Mouse (Mus musculus) spleen, adult 2 months (tissue): ENCODE data around the gene Golt1b. TPM values are rescaled to one million over a fixed set of nuclear protein-coding genes. Genes with fewer than 3 reads are reported as not detected.
A peak's percentile ranks its signal among the peaks of the same experiment; 100 is the strongest.

Source experiments
- DNase-seq, 2 experiments: peaks; one replicate each; pipeline versions ENCODE4 v3.0.0 to v3.0.0-alpha.2; 2012 to 2021; ENCODE audit warnings: low spot score in 2 of 2, low read depth in 1 of 2
- H3K27ac ChIP-seq: fragments of 200-500 bp; 2 replicates; pipeline ENCODE4 v1.5.1; 2012; ENCODE audit warnings: low read length, inconsistent platforms; ENCODE audit not compliant: insufficient read depth
- H3K27me3 ChIP-seq: fragments of 200-500 bp; 2 replicates; pipeline ENCODE4 v1.6.1; 2012; ENCODE audit warnings: mild to moderate bottlenecking, moderate library complexity, low read length, inconsistent platforms; ENCODE audit not compliant: control insufficient read depth, insufficient read depth
- H3K36me3 ChIP-seq: fragments of 200-500 bp; 2 replicates; pipeline ENCODE4 v1.6.1; 2012; ENCODE audit warnings: mild to moderate bottlenecking, low read length, inconsistent platforms; ENCODE audit not compliant: control insufficient read depth, insufficient read depth
- H3K4me1 ChIP-seq: fragments of 200-500 bp; 2 replicates; pipeline ENCODE4 v1.6.1; 2011; ENCODE audit warnings: inconsistent platforms; ENCODE audit not compliant: control insufficient read depth, insufficient read depth, insufficient read length
- H3K4me3 ChIP-seq: fragments of 200-500 bp; 2 replicates; pipeline ENCODE4 v1.5.1; 2011; ENCODE audit warnings: mild to moderate bottlenecking, inconsistent platforms; ENCODE audit not compliant: insufficient read depth, insufficient read length; ENCODE audit errors: extremely low read depth
- CTCF ChIP-seq: fragments of 200-500 bp; IDR thresholded peaks from 2 replicates; pipeline ENCODE4 v1.5.1; 2011; ENCODE audit warnings: mild to moderate bottlenecking, inconsistent platforms; ENCODE audit not compliant: insufficient read depth, insufficient read length, insufficient replicate concordance; ENCODE audit errors: extremely low read depth
- POLR2A ChIP-seq: fragments of 200-500 bp; IDR thresholded peaks from 2 replicates; pipeline ENCODE4 v1.6.1; 2011; ENCODE audit warnings: low read depth, low read length, inconsistent platforms
- WGBS: fragments of 180-500 bp; shearing (Covaris S2); methylation state at CpG from one replicate; pipeline ENCODE4 v1.1.7; 2018; 5-methylcytosine and 5-hydroxymethylcytosine counted together
- polyA plus RNA-seq: library from polyadenylated mRNA; depleted of rRNA; stranded (reverse); fragments of >200 nt; gene quantifications from 2 replicates; pipeline ENCODE4 v1.2.3, GENCODE M21; 2012; rRNA removed

The Golt1b gene
- 2.9 and 3.1 TPM in 2 replicates for polyA plus RNA-seq

DNA sequence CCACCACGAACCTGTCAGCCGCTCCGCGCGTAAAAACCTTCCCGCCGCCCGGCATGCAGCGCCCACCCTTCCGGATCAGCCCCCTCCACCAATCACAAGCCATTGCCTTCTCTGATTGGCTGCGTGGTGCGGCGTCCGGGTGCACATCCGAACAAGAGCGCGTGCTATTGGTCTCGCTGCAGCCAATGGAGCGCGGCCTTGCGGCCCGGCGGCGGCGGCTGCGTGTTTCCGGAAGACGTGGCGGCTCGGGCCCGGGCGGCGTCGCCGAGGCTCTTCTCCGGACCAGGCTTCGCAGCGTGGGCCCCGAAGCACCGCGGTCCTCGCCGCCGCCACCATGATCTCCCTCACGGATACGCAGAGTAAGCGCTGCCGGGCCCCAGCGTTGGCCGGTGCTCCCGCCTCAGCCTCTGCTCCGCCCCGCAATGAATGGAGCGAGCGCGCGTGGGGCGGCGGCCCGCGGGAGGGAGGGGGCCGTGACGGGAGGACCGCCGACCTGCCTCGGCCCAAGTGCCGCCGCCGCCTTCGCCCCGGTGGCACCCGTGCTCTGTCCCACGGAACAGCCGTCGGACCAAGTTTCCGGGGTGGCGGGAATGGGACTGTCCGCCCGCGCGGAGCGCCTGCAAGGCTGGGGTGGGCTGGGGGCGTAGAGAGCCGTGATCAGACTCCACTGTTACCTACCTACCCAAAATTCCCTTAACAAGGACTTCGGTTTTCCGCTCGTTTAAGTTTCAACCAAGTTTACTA lies at the start of gene Golt1b, which contains the start of gene Recql:
TSS of gene Golt1b (plus strand) at position 211 of the 744 bp plus-strand sequence.
TSS of gene Recql (minus strand) at position 77 of the 744 bp plus-strand sequence.
- Histone ChIP-seq H3K36me3 (no peaks in the 10 kb centered on the region), H3K4me3 (peak within 1 kb of the TSS; percentile 89), H3K27me3 (no peaks in the 10 kb centered on the region), H3K4me1 (peaks cover 9% of the 10 kb centered on the region), H3K27ac (peak within 1 kb of the TSS; percentile 78)
- WGBS, result 1% methylated on average over 86 of the region's 87 CpGs
- TF ChIP-seq POLR2A (no peak; the same call in 1 of the 2 replicates), CTCF (no peak)
- peak; percentile 94 to 97 for DNase-seq

DNA sequence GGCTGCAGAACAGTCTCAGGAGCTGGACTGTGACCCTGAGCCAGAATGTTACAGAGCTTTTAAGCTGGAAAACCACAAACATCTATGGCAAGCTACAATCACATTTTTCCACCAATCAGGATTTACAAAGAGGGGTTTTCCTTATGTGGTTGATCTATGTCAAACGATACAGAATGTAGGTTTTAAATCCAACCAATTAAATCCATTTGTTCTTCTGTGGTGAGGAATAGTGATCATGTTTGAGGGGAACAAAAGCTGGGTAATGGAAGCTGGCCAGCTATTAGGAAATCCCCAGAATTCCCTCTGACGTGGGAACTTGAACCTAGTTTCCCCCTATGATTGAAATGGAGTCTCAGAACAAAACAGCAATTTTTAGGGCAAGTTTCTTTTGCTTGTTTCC lies 48.1 kb upstream of the Golt1b start:
- Histone ChIP-seq H3K27me3 (no peaks in the 10 kb centered on the region), H3K4me1 (no peaks in the 10 kb centered on the region), H3K36me3 (no peaks in the 10 kb centered on the region), H3K27ac (no peak overlapping the region), H3K4me3 (no peak overlapping the region)
- DNase-seq, result no peak
- TF ChIP-seq POLR2A (no peak), CTCF (no peak)
- WGBS, result 62% methylated on average over 2 of the region's 2 CpGs

DNA sequence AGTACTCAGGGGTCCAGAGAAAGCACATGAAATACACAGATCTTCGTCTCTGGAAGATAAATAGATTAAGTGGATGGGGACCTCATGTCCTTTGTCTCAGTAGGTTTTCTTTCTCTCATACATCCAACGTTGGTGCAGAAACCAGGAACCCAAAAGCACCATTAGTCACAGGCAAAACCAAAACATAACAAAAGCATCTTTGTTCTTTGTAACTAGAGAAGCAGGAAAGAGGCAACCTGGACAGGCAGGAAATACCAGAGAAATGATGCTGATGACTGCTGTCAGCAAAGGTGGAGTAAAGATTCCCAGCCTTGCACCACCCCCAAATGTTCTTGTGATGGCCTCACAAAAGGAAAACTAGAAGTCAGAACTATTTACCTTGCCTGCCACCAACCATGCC lies 47.4 kb upstream of the Golt1b start:
- no peaks in the 10 kb centered on the region for H3K36me3 ChIP-seq
- no peak overlapping the region for H3K4me3 ChIP-seq
- H3K27ac ChIP-seq, result no peak overlapping the region
- 35% methylated on average over 2 of the region's 2 CpGs for WGBS
- H3K4me1 ChIP-seq, result no peaks in the 10 kb centered on the region
- TF ChIP-seq CTCF (no peak), POLR2A (no peak)
- DNase-seq, result no peak
- H3K27me3 ChIP-seq, result no peaks in the 10 kb centered on the region

DNA sequence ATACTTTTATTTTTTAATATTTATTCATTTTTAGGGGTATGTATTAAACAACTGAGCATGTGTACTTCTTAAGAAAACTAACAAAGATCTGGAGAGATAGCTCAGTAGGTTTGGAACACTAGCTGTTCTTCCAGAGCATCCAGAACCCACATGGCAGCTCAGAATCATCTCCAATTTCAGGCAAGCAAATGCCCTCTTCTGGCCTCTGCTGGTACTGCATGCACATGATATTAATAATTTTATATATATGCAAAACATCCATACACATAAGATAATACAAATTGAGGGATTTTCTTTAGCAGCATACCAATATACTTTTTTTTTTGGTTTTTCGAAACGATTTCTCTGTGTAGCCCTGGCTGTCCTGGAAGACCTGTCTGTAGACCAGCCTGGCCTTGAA lies 43.5 kb upstream of the Golt1b start:
- H3K4me3 ChIP-seq, result no peak overlapping the region
- peak; percentile 11 to 22 for DNase-seq
- 72% methylated on average over 2 of the region's 2 CpGs for whole genome bisulfite sequencing
- no peak overlapping the region for H3K27ac ChIP-seq
- TF ChIP-seq POLR2A, result no peak
- peak; percentile 27; the same call in 1 of the 2 replicates for TF ChIP-seq CTCF
- H3K27me3 ChIP-seq, result no peaks in the 10 kb centered on the region
- H3K36me3 ChIP-seq, result no peaks in the 10 kb centered on the region
- no peaks in the 10 kb centered on the region; the same call in 1 of the 2 replicates for H3K4me1 ChIP-seq

DNA sequence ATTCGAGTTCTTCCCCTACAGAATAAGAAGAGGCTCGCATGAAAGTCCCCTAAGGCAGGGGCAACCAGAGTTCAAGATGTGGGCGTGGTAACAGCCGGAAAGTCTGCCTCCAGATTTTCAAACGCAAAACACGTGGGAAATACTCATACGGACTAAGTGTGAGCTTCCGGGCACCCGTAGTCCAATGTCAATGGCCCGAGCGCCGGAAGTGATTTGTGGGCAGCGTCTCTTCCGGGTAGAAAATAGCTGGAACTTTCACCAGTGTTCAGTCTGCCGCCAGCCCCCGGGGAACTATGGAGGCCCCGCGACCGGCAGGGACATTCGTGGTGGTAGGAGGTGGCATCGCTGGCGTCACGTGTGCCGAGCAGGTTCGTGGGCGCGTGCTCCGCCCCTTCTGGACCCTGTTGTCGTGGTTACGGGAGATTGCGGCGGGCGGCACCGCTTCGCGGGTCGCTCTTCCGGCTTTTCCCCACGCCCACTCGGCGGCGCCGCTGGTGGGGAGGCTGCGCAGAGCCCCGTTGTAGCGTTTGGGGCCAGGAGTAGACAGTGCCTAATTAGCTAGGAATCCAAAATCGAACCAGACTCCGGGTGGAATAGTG lies 41.5 kb upstream of the Golt1b start, which contains the start of gene Pyroxd1:
TSS of gene Pyroxd1 (plus strand) at position 215 of the 599 bp plus-strand sequence.
- DNase-seq, result peak; percentile 74 to 86
- no peaks in the 10 kb centered on the region; the same call in 1 of the 2 replicates for H3K4me1 ChIP-seq
- WGBS, result under 1% methylated on average over 48 of the region's 48 CpGs
- peak within 1 kb of the TSS; percentile 100 for H3K4me3 ChIP-seq
- no peak for TF ChIP-seq CTCF
- TF ChIP-seq POLR2A, result no peak
- H3K27ac ChIP-seq, result peak within 1 kb of the TSS; percentile 98
- peaks cover 5% of the 10 kb centered on the region for H3K36me3 ChIP-seq
- no peaks in the 10 kb centered on the region for H3K27me3 ChIP-seq

DNA sequence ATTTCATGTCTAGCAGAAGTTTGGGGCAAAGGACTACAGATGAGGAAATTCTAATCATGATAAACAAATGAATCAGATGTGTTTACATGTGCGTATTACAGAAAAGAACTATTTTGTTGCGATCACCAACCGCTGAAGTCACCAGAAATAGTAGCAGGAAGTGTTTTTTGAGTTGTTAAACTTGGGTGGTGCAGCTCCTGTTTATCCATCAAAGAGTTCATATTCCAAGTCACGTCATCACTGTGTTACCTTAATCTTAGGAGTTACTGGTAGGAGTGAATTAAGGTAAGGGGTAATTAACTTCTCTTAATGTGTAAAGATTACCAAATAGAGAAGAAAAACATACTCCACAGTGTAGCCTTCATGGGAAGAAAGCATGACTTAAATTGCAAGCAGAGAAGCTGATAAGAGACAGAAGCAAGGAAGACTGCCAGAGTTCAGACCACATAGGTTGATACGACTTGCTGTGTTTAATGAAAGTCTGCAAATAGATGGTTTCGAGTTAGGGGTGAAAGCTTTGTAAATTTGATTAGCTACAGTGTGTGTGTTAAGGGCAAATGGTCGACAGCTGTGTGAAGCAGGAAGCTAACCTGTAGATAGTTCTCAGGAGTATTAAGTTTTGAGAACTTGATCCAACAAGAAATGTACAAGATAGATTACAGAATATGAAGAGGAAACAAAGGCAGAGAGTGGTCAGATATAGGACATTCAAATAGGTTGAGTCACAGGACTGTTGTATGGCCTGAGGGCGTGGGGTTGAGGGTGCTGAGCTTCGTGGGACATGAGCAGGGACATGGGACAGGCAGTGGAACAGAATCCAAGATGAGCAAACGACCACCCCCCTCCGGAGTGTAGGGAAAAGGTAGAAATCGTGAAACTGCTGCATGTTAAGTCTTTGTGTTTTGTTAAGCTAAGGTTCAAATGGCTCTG lies 40.6 kb upstream of the Golt1b start:
- 46% methylated on average over 12 of the region's 12 CpGs for WGBS
- H3K27ac ChIP-seq, result no peak overlapping the region; the same call in 1 of the 2 replicates
- TF ChIP-seq POLR2A (no peak), CTCF (no peak)
- H3K27me3 ChIP-seq, result no peaks in the 10 kb centered on the region
- peak overlapping the region; percentile 100; the same call in 1 of the 2 replicates for H3K4me3 ChIP-seq
- peaks cover 8% of the 10 kb centered on the region for H3K36me3 ChIP-seq
- no peaks in the 10 kb centered on the region; the same call in 1 of the 2 replicates for H3K4me1 ChIP-seq
- no peak for DNase-seq
